Mouse (Mus musculus) thymus, adult 2 months (tissue): ENCODE results near the gene Macrod1.

Source experiments
- CTCF ChIP-seq: fragments of 200-500 bp; IDR thresholded peaks from 2 replicates; pipeline ENCODE4 v1.5.1; 2012; ENCODE audit warnings: mild to moderate bottlenecking, control low read depth, low read length, moderate library complexity, borderline replicate concordance; ENCODE audit not compliant: control insufficient read depth, poor library complexity, insufficient read depth; ENCODE audit errors: extremely low read depth
- POLR2A ChIP-seq: fragments of 200-500 bp; IDR thresholded peaks from 2 replicates; pipeline ENCODE4 v1.6.1; 2012; ENCODE audit warnings: mild to moderate bottlenecking, low read length, control low read depth, moderate library complexity; ENCODE audit not compliant: control insufficient read depth, poor library complexity, insufficient read depth; ENCODE audit errors: extremely low read depth

GRCm38 (mm10) chr19:7072221-7072620, 15.6 kb downstream of the Macrod1 start:
- TF ChIP-seq CTCF: no peak
- TF ChIP-seq POLR2A: no peak
